Mouse (Mus musculus): ENCODE measurements around the gene Dnah3. TPM values are rescaled to one million over a fixed set of nuclear protein-coding genes. Genes with fewer than 3 reads are reported as not detected.

Gene Dnah3
- total RNA-seq, 4 experiments from 2014 or later = 0.06 to 0.11 (median 0.06) TPM; not detected in 1

- no peak for DNase-seq
These were observed 158.0 kb downstream of the Dnah3 start for GRCm38 (mm10) chr7:119937036-119937435.

GRCm38 (mm10) chr7:119936321-119936720 lies 158.8 kb downstream of the Dnah3 start:
- DNase-seq = no peak

GRCm38 (mm10) chr7:119928783-119929440 lies 166.2 kb downstream of the Dnah3 start:
- DNase-seq = no peak

- no peak for DNase-seq
These were observed 174.0 kb downstream of the Dnah3 start for GRCm38 (mm10) chr7:119921054-119921453.

GRCm38 (mm10) chr7:119920457-119920856 lies 174.6 kb downstream of the Dnah3 start:
- no peak for DNase-seq

GRCm38 (mm10) chr7:119911727-119912126 lies 183.4 kb downstream of the Dnah3 start:
- DNase-seq = no peak

- no peak for DNase-seq
These were observed 188.4 kb downstream of the Dnah3 start for GRCm38 (mm10) chr7:119906523-119907215.

GRCm38 (mm10) chr7:119899386-119900057 lies 195.6 kb downstream of the Dnah3 start:
- DNase-seq = no peak

GRCm38 (mm10) chr7:119898247-119898856 lies 196.7 kb downstream of the Dnah3 start:
- no peak for DNase-seq

GRCm38 (mm10) chr7:119897521-119898109 lies 197.5 kb downstream of the Dnah3 start:
- no peak for DNase-seq

GRCm38 (mm10) chr7:119895639-119896512 lies 199.2 kb downstream of the Dnah3 start, which contains the start of the genes Lyrm1 and Dcun1d3:
Lyrm1 (plus strand) TSS chr7:119895861.
Dcun1d3 (minus strand) TSS chr7:119896298.
- DNase-seq = peak; percentile 97

GRCm38 (mm10) chr7:119894818-119895544 lies 200.1 kb downstream of the Dnah3 start:
- DNase-seq = no peak

GRCm38 (mm10) chr7:119892742-119893141 lies 202.3 kb downstream of the Dnah3 start:
- no peak for DNase-seq

- DNase-seq = no peak
These were observed 202.9 kb downstream of the Dnah3 start for GRCm38 (mm10) chr7:119892198-119892597.

GRCm38 (mm10) chr7:119887887-119888286 lies 207.2 kb downstream of the Dnah3 start:
- no peak for DNase-seq

GRCm38 (mm10) chr7:119881229-119881628 lies 213.9 kb downstream of the Dnah3 start:
- no peak for DNase-seq

GRCm38 (mm10) chr7:119880345-119880744 lies 214.7 kb downstream of the Dnah3 start:
- no peak for DNase-seq

GRCm38 (mm10) chr7:119879171-119879570 lies 215.9 kb downstream of the Dnah3 start:
- DNase-seq = no peak

- DNase-seq = no peak
These were observed 219.2 kb downstream of the Dnah3 start for GRCm38 (mm10) chr7:119875776-119876440.

GRCm38 (mm10) chr7:119873050-119873449 lies 222.0 kb downstream of the Dnah3 start:
- no peak for DNase-seq
